Mouse (Mus musculus): ENCODE results near the gene Scrg1.
"Not testable (repeated sequence)": the region's sequence is repeated elsewhere in the genome, so short reads cannot be mapped to it uniquely, and the experiment has no call there.

The Scrg1 gene

DNA sequence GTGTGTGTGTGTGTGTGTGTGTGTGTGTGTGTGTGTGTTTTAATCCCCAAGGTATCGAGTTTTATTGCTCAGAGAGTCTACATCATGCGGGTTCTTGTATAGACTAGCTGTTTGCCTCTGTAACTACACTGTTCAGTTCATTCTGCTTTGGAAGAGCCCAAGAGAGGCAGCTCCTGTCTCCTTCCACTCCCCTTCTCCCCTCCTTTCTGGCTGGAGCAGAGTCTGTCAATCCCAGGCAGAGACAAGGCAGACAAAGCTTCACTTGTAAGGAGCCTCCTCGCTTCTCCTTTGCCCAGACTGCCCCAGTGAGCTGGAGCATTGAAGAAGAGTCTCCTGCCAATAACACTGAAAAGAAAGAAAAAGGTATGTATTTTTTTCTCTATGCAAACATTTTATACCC is at the start of gene Scrg1:
Scrg1 (plus strand) TSS at position 159 of the 400 bp plus-strand sequence.
- DNase-seq = no peak

DNA sequence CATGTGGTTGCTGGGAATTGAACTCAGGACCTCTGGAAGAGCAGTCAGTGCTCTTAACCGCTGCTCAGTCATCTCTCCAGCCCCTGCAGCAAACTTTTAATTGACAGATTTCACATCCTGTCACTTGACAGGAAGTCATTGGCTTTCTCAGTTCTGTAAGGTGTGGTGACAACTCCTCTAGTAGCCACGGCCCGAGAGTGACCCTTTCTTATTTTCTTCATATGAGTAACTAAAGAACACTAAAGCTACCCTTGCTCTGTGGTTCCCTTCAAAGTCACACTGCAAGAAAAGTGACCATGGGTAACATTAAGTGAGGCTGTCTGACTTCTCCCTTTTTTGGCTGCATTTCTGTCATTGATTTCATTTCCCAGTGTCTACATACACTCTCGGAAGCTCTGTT is 49.4 kb upstream of the Scrg1 start:
- DNase-seq = no peak

DNA sequence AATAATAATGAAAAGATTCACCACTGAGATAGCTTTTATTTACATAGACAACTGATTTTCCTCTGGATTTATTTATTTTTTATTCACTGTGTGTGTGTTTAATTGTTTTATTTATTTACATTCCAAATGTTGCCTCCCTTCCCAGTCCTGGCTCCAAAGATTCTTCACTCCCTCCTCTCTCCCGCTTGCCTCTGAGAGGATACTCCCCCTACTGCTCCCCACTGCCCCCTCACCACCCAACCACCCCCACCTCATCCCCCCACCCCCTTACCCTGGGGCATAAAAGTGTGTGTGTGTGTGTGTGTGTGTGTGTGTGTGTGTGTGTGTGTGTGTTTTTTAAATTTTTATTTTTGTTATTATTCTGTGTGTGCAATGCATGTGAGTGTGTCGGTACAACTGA is 46.4 kb upstream of the Scrg1 start:
- DNase-seq = no peak

DNA sequence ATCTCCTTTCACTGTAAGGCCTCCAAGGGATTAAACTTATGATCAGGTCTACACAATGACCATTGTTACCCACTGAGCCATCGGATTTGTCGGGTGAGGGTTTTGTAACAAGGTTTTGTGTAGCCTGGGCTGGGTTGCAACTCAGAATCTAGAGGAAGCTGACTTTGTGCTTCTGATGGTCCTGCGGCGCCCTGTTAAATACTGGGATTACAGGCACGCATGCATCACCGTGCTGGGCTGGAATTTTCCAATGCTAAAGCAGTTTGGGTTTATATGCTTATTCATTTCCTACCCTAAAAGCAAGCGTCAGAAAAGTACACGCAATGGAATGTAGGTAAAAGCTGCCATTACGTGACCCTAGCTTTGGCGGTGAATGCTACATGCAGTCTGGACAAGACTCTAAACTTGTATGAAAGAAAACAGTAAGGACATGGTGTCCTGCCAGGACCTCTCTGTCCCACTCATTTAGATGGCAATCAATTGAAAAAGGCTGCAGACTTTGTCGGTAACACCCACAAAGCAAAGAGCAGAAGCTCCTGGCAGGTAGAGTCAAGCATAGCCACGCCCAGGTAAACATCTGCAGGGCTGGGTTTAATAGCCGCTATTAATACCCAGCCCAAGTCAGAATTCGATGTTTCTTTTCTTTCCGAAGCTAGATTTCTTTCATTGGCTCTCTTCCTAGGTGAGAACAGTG is 45.8 kb upstream of the Scrg1 start:
- no peak for DNase-seq

DNA sequence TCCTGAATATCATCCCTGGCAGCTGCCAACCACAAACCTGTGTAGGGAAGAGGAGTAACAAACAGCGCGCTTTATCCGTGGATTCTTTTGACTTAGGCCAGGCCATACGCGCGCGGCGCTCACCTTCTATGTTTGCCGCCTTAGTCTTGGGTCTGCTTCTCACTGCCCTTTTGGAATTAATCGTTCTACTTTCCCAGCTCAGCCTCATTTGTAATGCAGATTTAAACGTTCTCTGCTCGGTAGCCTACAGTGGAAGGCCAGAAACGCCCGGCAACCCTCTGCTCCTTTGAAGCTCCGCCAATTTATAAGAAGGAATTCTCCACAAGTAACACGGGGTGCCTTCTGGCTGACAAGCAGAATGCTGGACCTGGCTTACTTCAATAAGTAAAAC is 45.3 kb upstream of the Scrg1 start:
- DNase-seq = no peak

DNA sequence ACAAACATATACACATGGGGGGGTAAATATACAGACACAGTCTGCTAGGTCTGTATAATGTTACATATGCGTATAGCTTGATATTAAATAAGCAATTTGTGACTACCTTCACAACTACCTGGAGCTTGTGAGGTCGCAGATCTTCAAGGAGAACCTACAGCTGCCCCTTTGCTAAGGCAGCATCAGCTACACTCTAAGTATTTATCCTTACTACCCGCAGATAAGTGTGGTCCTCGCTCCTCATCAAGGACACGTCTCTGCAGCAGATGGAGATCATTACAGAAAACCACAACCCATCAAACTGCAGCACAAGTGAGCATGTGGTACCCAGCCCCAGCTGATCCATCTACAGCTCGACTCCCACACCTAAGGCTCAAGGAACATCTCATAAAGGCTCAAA is 44.4 kb upstream of the Scrg1 start:
- no peak for DNase-seq

DNA sequence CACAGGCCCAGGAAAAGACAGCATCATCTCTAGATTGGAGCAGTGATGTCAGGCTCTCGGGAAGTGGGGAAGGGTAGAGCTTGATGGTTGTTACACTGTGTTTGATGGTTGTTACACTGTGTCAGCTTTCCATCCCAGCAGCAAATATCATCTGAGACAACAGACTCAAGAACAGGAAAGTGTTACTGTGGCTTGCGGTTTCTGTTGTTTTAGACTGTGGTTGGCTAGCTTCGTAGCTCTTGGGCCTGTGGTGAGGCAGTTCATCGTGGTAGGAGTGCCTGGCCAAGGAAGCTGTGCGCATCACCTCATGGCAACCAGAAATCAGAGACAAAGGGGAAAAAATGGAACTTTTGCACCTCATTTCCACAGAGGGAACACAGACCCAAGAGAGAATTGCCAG is 38.9 kb upstream of the Scrg1 start:
- DNase-seq = no peak

DNA sequence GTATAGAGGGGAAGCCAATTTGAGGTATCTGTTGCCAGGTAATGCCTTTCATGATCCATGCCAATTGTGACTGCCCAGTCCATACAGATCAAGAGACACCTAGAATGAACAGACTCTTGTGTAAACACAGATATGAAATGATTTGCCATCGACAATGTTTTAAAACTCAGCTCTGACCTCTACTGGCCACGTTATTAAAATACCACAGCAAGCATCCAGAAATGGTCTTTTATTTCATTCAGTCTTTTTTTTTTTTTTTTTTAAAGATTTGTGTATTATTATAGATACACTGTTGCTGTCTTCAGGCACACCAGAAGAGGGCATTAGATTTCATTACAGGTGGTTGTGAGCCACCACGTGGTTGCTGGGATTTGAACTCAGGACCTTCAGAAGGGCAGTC is 29.6 kb upstream of the Scrg1 start:
- DNase-seq = no peak

DNA sequence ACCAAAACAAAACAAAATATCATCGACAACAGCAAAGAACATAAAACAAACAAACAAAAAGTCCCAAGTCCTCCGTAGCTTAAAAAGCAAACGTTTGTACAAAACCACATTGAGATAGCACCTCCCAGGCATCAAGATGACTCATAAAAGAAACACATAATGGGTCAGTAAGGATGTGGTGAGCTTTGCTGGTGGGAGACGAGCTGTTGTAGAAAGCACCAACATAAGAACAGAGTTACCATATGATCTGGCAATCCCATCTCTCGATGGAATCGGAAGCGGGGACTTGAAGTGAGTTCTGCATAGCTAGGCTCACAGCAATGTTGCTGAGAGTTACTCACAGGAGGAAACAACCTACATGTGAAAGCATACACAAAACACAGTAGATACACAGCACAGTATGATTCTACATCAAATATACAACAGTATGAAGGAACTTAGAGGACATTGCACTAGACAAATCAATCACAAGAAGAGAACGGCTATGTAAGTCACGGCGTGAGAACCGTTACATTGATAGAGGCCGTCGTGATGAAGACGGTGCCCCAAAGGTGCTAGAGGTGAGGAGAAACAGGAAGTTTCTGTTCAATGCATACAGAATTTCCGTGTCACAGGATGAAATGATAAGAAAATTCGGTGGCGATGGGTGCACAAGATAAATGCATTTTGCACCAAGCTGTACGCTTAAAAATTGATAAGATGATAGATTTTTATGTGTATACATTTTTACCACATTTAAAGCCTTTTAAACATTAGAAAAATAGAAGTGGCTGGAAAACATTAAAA is 27.9 kb upstream of the Scrg1 start:
- DNase-seq = no peak

DNA sequence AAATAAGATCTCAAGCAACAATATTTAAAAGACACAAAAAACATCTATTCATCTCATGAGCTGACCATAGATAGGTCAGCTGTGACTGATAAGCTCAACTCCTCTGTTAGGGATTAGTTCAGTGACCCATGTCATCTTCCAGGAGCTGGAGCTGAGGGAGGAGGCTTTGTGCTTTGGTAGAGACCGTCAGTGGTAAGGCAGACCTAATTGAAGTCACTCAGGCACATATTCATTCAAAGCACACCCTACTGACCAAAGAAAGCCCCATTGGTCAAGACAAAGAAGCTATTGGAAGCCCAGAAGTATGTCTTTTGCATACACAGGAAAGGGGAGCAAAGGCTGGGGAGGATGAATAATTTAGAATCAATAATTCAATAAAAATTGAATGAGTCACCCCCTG is 27.2 kb upstream of the Scrg1 start:
- DNase-seq = no peak

DNA sequence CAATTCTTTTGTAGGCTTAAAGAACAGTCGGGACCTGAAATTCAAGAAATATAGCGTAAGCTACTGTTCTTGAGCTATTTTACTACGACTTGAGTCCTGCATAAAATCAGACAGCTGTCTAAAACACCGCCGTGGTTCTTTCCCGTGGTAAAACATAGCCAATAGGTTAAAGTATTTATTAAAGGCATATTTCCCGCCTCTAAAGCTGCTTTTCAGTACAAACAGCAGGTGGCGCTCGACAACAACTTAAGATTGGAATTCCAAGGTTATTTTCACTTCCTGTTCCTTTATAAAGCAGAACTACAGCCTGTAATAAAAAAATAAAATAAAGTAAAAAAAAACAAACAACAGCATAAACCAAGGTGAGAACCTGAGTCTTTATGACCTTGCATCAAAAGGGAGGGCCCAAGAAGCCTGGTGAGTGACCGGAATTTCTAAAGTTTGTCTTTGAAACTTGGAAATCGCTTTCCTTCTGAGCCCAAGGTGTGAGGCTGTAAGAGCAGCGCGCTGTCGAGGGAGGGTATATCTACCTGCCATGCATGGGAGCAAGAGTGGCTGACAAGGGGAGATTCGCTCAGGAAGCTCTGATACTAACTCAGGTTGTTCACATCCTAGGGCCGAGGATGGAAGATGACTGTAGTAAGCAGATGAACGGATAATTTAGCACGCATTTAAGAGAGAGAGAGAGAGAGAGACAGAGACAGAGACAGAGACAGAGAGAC is 26.4 kb upstream of the Scrg1 start:
- peak; percentile 79 for DNase-seq

DNA sequence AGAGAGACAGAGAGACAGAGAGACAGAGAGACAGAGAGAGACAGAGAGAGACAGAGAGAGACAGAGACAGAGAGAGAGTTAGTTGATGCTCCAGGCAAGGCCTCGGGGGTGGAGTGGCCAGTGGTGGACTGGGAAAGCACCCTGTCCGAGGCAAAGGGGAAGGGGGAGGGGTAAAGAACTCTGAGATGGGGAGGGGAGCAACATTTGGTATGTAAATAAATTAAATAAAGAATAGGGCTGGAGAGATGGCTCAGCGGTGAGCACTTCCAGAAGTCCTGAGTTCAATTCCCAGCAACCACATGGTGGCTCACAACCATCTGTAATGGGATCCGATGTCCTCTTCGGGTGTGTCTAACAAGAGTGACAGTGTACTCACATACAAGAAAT is 25.8 kb upstream of the Scrg1 start:
- DNase-seq = not testable (repeated sequence)

DNA sequence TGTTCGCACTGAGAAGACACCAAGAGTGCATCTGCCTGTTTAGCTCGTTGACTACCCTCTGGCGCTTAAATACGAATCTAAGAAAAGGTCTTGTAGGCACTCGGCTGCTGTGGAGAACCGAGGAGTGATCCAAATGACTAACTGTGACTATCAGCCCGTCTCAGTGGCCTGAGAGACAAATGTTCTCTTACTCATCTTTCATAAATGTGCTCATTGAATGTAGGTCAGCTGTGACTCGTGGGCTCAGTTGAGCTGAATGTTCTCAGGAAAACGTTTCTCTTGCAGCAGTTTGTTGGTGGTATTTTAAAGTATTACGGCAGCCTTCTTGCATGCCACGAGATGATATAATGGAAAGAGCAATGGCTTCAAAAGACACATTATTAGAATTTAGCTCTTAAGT is 24.8 kb upstream of the Scrg1 start:
- DNase-seq = no peak

DNA sequence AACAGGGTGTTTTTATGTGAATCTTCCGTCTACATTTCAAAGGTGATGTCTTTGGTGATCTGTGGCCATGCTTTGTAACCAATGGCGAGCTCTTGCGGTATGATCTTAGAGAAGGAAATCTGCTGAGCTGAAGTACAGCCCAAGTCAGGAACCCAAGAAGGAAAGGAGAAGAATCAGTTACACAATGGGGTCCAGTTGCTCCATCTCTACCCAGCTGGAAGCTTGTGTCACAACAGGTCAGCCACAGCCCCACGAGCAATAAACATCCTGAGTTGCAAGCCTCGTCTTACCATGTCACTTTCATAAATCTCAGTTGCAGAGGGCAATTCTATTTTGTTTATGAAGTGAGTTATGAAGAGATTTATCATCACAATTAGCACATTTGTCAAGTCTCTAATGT is 22.9 kb upstream of the Scrg1 start:
- DNase-seq = no peak

DNA sequence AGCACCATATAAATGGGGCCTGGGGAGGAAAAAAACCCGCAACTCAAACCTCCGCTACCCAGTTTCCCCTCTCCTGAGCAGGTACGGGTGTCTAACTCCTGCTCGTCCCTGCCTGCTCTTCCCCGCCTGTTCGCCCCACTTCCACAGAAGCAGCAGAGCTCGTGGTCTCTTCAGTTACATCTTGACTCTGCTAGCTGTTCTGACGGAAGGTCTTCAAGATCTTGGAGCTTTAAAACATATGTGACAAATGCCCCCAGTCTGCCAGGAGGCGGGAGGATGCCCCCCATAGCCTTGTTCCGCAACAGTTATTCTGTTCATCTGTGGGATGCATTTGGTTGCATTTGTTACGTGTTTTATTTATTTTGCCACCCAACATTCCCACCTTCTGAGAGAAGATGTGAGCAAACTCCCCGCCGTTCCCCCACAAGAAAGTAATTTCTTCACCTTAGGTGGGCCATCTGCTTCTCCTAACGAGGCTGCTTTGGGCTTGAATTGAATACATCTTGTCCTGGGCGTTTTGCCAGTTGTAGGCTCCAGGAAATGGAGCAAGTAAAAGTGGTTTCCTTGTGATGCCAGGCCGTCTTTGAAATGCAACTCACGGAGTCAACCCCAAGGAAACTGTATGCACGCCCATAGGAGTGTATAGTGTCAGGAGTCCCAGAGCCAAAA is 19.8 kb upstream of the Scrg1 start:
- DNase-seq = peak; percentile 70

DNA sequence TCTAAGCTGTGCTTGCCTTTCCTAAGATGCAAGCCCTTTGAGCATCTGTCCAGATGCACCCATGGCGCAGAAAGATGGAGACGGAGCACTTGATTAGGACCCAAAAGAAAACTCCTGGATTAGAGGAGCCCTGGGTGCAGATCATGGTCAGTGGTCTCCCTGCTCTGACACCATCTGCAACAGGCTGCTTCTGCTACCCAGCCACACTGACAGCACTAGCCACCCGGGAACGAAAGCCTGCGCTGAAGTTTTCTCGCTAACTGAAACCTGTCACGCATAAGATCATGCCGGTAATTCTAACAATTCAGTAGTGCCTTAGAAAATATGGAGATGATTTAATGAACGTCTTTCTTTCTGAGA is 19.3 kb upstream of the Scrg1 start:
- no peak for DNase-seq

DNA sequence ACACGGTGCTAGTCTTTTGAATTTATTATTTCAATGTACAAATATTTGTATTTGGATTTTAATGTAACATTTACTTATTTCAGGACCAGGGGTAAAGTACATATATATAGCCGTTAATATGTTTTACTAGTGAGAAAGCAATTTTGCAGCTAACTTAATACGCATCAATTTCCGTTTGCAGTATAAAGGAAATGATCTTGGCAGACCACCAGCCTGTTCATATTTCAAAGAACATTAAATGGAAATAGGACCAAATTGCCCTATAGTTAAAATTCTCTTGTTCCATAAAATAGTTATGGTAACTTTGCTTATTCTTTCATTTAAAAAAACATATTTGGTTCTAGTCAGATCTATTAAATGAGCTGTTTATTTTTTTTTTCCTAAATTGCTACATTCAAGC is 14.6 kb upstream of the Scrg1 start:
- no peak for DNase-seq

DNA sequence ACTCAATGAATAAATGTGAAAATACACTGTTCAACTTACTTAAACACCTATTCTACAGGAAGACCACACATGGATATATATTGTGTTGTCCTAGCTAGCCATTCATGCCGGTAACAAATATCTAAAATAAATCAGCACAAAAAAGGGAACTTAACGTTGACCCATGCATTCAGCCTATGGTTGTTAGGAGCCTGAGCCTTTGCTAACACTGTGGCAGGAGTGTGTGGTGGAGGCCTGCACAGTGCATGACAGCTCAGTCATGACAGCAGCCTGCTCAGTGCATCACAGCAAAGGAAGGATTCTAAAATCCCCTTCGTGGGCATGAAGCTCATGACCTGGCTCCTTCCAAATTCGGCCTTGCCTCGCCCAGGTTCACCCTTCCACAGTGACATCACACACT is 14.2 kb upstream of the Scrg1 start:
- DNase-seq = no peak

DNA sequence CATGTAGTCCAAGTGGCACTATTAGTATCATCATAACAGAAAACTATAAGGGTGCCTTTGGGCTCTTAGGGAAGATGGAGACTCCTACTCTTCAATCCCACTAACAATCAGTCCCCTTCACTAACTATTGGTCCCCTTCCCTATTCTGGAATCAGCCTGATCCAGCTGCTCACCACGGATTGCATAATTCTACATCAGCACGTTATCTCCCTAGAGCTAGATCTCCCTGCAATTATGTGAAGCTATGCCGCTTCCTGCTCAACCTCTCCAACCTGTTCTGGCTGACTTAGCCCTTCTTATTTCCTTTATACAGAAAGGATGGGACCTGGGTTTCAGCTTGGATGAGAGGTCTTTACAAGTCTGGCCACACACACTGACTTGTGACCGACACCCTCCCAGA is 12.4 kb upstream of the Scrg1 start:
- DNase-seq = no peak

DNA sequence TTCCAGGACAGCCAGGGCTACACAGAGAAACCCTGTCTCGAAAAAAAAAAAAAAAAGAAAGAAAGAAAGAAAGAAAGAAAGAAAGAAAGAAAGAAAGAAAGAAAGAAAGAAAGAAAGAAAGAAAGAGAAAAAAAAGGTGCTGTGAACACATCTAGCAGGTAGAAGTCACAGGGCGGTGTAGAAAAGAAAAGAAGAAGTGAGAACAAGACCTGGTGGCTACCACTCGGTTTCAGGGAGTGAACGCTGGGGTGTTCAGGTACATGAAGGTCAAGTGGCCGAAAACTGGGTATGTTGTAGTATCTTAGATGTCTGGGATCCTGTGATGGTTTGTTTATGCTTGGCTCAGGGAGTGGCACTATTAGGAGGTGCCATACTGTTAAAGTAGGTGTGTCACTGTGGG is 9.8 kb upstream of the Scrg1 start:
- not testable (repeated sequence) for DNase-seq

DNA sequence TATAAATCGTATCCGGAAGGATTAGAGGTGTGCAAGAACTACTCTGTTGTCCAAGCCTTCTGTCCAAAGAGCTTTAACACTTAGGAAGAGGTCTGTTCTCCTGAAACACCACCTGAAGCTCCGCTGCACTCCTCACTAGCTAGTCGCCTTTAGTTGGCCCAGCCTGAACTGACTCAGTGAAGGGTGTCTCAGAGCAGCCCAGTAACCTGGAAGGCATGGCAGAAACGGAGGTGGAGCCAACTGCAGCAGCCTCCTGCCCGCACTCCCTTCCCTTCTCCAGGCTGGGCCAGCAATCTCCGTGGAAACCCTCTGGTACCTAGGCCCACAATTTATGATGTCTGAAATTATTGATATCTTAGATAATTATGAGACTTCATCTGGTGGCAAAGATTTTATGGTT is 5.0 kb upstream of the Scrg1 start:
- DNase-seq = no peak

DNA sequence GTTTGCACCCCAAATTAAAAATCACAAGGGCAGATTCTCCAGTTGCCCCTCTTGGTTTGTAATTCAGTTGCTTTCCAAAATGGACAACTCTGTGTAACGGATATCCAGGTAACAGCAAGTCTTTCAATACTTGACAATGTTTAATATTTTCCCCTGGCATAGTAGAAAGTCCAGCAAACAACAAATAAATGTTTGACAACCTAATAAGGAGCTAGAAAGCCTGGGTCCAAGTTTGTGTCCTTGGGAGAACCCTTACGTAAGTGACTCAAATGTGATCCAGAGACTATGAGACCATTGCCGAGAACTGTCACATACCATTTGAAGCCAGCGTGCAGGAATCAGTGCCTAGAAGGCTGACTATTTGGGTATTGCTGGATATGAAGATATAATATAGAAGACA is 3.8 kb upstream of the Scrg1 start:
- no peak for DNase-seq

DNA sequence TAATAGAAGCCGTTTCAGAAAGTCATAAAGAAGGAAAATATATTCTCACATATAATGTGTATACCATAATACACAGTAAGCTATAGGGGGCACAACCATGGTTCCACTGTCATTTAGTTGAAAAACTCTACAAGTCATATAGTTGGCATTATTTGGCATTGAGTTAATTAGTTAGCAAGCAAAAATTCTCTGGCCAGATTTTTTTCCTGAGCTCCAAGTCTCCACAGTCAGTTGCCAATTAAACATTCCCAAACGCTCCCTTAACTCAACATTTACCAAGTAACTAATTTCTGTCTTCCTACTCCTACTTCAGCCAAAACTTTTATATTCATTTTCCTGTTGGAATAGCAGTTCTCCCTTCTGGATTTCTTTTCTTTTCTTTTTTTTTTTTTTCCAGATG is 2.4 kb upstream of the Scrg1 start:
- DNase-seq = no peak

DNA sequence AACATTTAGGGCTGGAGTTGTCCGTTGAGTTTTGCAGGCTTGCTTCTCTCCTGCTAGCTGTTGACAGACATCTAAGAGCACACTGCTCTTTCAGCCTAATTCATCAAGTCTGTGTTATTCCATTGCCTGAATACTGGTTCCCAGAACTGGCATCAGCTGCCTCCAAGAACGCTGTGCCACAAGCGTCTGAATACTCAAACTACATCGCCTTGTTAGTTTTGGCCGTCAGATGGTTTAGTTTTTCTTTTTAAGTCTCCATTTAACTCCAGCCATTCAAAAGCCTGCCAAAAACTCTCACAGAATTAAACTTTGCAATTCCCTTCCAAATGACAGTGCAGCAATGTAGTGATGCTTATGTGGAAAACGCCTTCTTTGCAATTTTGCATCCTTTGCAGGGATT is 1.4 kb downstream of the Scrg1 start:
- DNase-seq = no peak
